Mouse (Mus musculus): ENCODE results near the gene Neil1. TPM values are rescaled to one million over a fixed set of nuclear protein-coding genes. Genes with fewer than 3 reads are reported as not detected.

Gene Neil1
- polyA plus RNA-seq, 1 experiment from 2014 or later, result 9.1 TPM

GRCm38 (mm10) chr9:57150192-57150591 is 2.1 kb upstream of the Neil1 start:
- H3K4me2 ChIP-seq, result no peak overlapping the region
- ATAC-seq (ENCODE audit: low FRiP score), result no peak
- WGBS, result 88% methylated on average over 5 of the region's 5 CpGs
- H3K36me3 ChIP-seq, result peaks cover 12% of the 10 kb centered on the region; the same call in 1 of the 2 replicates
- no peak overlapping the region for H3K27ac ChIP-seq
- no peaks in the 10 kb centered on the region for H3K27me3 ChIP-seq
- peaks cover 26% of the 10 kb centered on the region for H3K4me1 ChIP-seq (replicated peaks)
- no peak overlapping the region for H3K9ac ChIP-seq
- no peak overlapping the region for H3K4me3 ChIP-seq
- H3K9me3 ChIP-seq, result no peaks in the 10 kb centered on the region

GRCm38 (mm10) chr9:57149021-57149420 is 916 bp upstream of the Neil1 start:
- Histone ChIP-seq H3K27ac (peak overlapping the region; percentile 92), H3K9ac (peak overlapping the region; percentile 78), H3K9me3 (no peaks in the 10 kb centered on the region), H3K27me3 (no peaks in the 10 kb centered on the region), H3K4me2 (peak overlapping the region; percentile 66), H3K4me1 (replicated peaks) (peaks cover 26% of the 10 kb centered on the region), H3K4me3 (peak overlapping the region; percentile 52), H3K36me3 (peaks cover 9% of the 10 kb centered on the region)
- 66% methylated on average over 6 of the region's 6 CpGs for WGBS
- no peak for ATAC-seq (ENCODE audit: low FRiP score)

GRCm38 (mm10) chr9:57147205-57148143 is 631 bp downstream of the Neil1 start:
- ATAC-seq (ENCODE audit: low FRiP score), result peak; percentile 52
- peak overlapping the region; percentile 66 for H3K4me2 ChIP-seq
- WGBS, result 8% methylated on average over 19 of the region's 19 CpGs
- peak overlapping the region; percentile 78 for H3K9ac ChIP-seq
- H3K27me3 ChIP-seq, result no peaks in the 10 kb centered on the region
- no peaks in the 10 kb centered on the region for H3K9me3 ChIP-seq
- H3K4me1 ChIP-seq (replicated peaks), result peaks cover 26% of the 10 kb centered on the region
- H3K27ac ChIP-seq, result peak overlapping the region; percentile 92
- peak overlapping the region; percentile 52 for H3K4me3 ChIP-seq
- peaks cover 23% of the 10 kb centered on the region for H3K36me3 ChIP-seq

- H3K4me2 ChIP-seq, result peak overlapping the region; percentile 66
- H3K27me3 ChIP-seq, result no peaks in the 10 kb centered on the region
- H3K27ac ChIP-seq, result no peak overlapping the region
- WGBS, result 84% methylated on average over 17 of the region's 17 CpGs
- no peaks in the 10 kb centered on the region for H3K9me3 ChIP-seq
- peak overlapping the region; percentile 52 for H3K4me3 ChIP-seq
- no peak for ATAC-seq (ENCODE audit: low FRiP score)
- peak overlapping the region; percentile 78 for H3K9ac ChIP-seq
- H3K4me1 ChIP-seq (replicated peaks), result peaks cover 26% of the 10 kb centered on the region
- H3K36me3 ChIP-seq, result peaks cover 32% of the 10 kb centered on the region
Measured at GRCm38 (mm10) chr9:57146451-57147066, 1.5 kb downstream of the Neil1 start.

- Histone ChIP-seq H3K4me1 (replicated peaks) (peaks cover 26% of the 10 kb centered on the region), H3K36me3 (peaks cover 49% of the 10 kb centered on the region), H3K27ac (no peak overlapping the region), H3K4me2 (no peak overlapping the region), H3K4me3 (no peak overlapping the region), H3K27me3 (no peaks in the 10 kb centered on the region), H3K9me3 (no peaks in the 10 kb centered on the region), H3K9ac (no peak overlapping the region)
- no peak for ATAC-seq (ENCODE audit: low FRiP score)
- 90% methylated on average over 8 of the region's 8 CpGs for WGBS
Measured at GRCm38 (mm10) chr9:57144830-57145229, 3.3 kb downstream of the Neil1 start.

- Histone ChIP-seq H3K4me3 (no peak overlapping the region), H3K36me3 (peaks cover 65% of the 10 kb centered on the region), H3K27me3 (no peaks in the 10 kb centered on the region), H3K9me3 (no peaks in the 10 kb centered on the region), H3K9ac (no peak overlapping the region), H3K27ac (no peak overlapping the region), H3K4me1 (replicated peaks) (peaks cover 16% of the 10 kb centered on the region), H3K4me2 (no peak overlapping the region)
- ATAC-seq (ENCODE audit: low FRiP score), result no peak
- 87% methylated on average over 11 of the region's 11 CpGs for WGBS
Measured at GRCm38 (mm10) chr9:57143212-57143611, 4.9 kb downstream of the Neil1 start.

GRCm38 (mm10) chr9:57141417-57142353 is 6.4 kb downstream of the Neil1 start:
- no peak overlapping the region for H3K27ac ChIP-seq
- peaks cover 81% of the 10 kb centered on the region for H3K36me3 ChIP-seq
- no peaks in the 10 kb centered on the region for H3K27me3 ChIP-seq
- no peak overlapping the region for H3K4me3 ChIP-seq
- ATAC-seq (ENCODE audit: low FRiP score), result no peak
- no peaks in the 10 kb centered on the region for H3K9me3 ChIP-seq
- 94% methylated on average over 17 of the region's 17 CpGs for WGBS
- H3K4me1 ChIP-seq (replicated peaks), result peaks cover 8% of the 10 kb centered on the region
- H3K9ac ChIP-seq, result no peak overlapping the region
- no peak overlapping the region for H3K4me2 ChIP-seq

GRCm38 (mm10) chr9:57139571-57139970 is 8.5 kb downstream of the Neil1 start:
- Histone ChIP-seq H3K9me3 (no peaks in the 10 kb centered on the region), H3K4me1 (replicated peaks) (no peaks in the 10 kb centered on the region), H3K4me2 (no peak overlapping the region), H3K4me3 (no peak overlapping the region), H3K27me3 (no peaks in the 10 kb centered on the region), H3K9ac (no peak overlapping the region), H3K36me3 (peaks cover 95% of the 10 kb centered on the region), H3K27ac (no peak overlapping the region)
- ATAC-seq (ENCODE audit: low FRiP score), result no peak; the same call in 1 of the 2 replicates
- WGBS, result 98% methylated on average over 5 of the region's 5 CpGs

GRCm38 (mm10) chr9:57139110-57139509 is 9.0 kb downstream of the Neil1 start:
- H3K4me2 ChIP-seq, result no peak overlapping the region
- H3K9me3 ChIP-seq, result no peaks in the 10 kb centered on the region
- 78% methylated on average over 9 of the region's 9 CpGs for WGBS
- H3K4me3 ChIP-seq, result no peak overlapping the region
- H3K27me3 ChIP-seq, result no peaks in the 10 kb centered on the region
- no peak for ATAC-seq (ENCODE audit: low FRiP score)
- H3K36me3 ChIP-seq, result peaks cover 95% of the 10 kb centered on the region
- H3K4me1 ChIP-seq (replicated peaks), result no peaks in the 10 kb centered on the region
- no peak overlapping the region for H3K9ac ChIP-seq
- no peak overlapping the region for H3K27ac ChIP-seq

- H3K4me3 ChIP-seq, result no peak overlapping the region
- ATAC-seq (ENCODE audit: low FRiP score), result no peak
- no peaks in the 10 kb centered on the region for H3K27me3 ChIP-seq
- no peak overlapping the region for H3K27ac ChIP-seq
- 95% methylated on average over 6 of the region's 6 CpGs for WGBS
- no peak overlapping the region for H3K4me2 ChIP-seq
- no peak overlapping the region for H3K9ac ChIP-seq
- no peaks in the 10 kb centered on the region for H3K4me1 ChIP-seq (replicated peaks)
- no peaks in the 10 kb centered on the region for H3K9me3 ChIP-seq
- peaks cover 90% of the 10 kb centered on the region for H3K36me3 ChIP-seq
Measured at GRCm38 (mm10) chr9:57138507-57138906, 9.6 kb downstream of the Neil1 start.

GRCm38 (mm10) chr9:57137777-57138176 is 10.3 kb downstream of the Neil1 start:
- no peaks in the 10 kb centered on the region for H3K4me1 ChIP-seq (replicated peaks)
- H3K36me3 ChIP-seq, result peaks cover 83% of the 10 kb centered on the region
- H3K9ac ChIP-seq, result no peak overlapping the region
- no peak overlapping the region for H3K4me3 ChIP-seq
- H3K4me2 ChIP-seq, result no peak overlapping the region
- no peak overlapping the region for H3K27ac ChIP-seq
- ATAC-seq (ENCODE audit: low FRiP score), result no peak
- WGBS, result 93% methylated on average over 9 of the region's 9 CpGs
- H3K9me3 ChIP-seq, result no peaks in the 10 kb centered on the region
- no peaks in the 10 kb centered on the region for H3K27me3 ChIP-seq

GRCm38 (mm10) chr9:57137246-57137645 is 10.9 kb downstream of the Neil1 start:
- H3K4me2 ChIP-seq, result no peak overlapping the region
- no peaks in the 10 kb centered on the region for H3K9me3 ChIP-seq
- no peak overlapping the region for H3K4me3 ChIP-seq
- WGBS, result 89% methylated on average over 6 of the region's 6 CpGs
- H3K27ac ChIP-seq, result no peak overlapping the region
- no peaks in the 10 kb centered on the region for H3K4me1 ChIP-seq (replicated peaks)
- no peak overlapping the region for H3K9ac ChIP-seq
- H3K27me3 ChIP-seq, result no peaks in the 10 kb centered on the region
- H3K36me3 ChIP-seq, result peaks cover 78% of the 10 kb centered on the region
- no peak for ATAC-seq (ENCODE audit: low FRiP score)

All from hindbrain, embryonic 13.5 days (tissue).